Mouse (Mus musculus): Measurements from ENCODE around the gene Olfr419. TPM values are rescaled to one million over a fixed set of nuclear protein-coding genes. Genes with fewer than 3 reads are reported as not detected.

Gene Olfr419
- not detected in 2 replicates for polyA plus RNA-seq (2014; fragmentation: Nextera tagmentation; extraction: Ambion mirVana)

GRCm38 (mm10) chr1:174251961-174252360, at the start of gene Olfr419:
Gene Olfr419, minus strand, starts transcription at chr1:174252061.
- Histone ChIP-seq H3K9ac (ENCODE audit: low read length) (no peak within 1 kb of the TSS), H3K9me3 (replicated peaks; ENCODE audit: control insufficient read depth, low read length) (no peaks in the 10 kb centered on the region), H3K27ac (ENCODE audit: low read depth, low read length) (no peak within 1 kb of the TSS), H3K27me3 (replicated peaks; ENCODE audit: control insufficient read depth, insufficient read depth, low read length) (no peaks in the 10 kb centered on the region), H3K36me3 (ENCODE audit: control insufficient read depth, insufficient read depth, low read length) (no peaks in the 10 kb centered on the region), H3K4me2 (ENCODE audit: low read length) (no peak within 1 kb of the TSS), H3K4me3 (ENCODE audit: low read depth, low read length) (no peak within 1 kb of the TSS), H3K4me1 (ENCODE audit: control insufficient read depth, insufficient read depth, low read length) (no peaks in the 10 kb centered on the region)
- ATAC-seq (no peak), DNase-seq (ENCODE audit: low spot score) (no peak)
- whole genome bisulfite sequencing: 83% methylated on average over 3 of the region's 3 CpGs

- no peak overlapping the region for H3K4me3 ChIP-seq (ENCODE audit: low read depth, low read length)
- 86% methylated on average over 3 of the region's 3 CpGs for WGBS
- DNase-seq (ENCODE audit: low spot score) (no peak), ATAC-seq (no peak)
- no peak overlapping the region for H3K4me2 ChIP-seq (ENCODE audit: low read length)
- H3K27me3 ChIP-seq (replicated peaks; ENCODE audit: control insufficient read depth, insufficient read depth, low read length): no peaks in the 10 kb centered on the region
- H3K36me3 ChIP-seq (ENCODE audit: control insufficient read depth, insufficient read depth, low read length): no peaks in the 10 kb centered on the region
- H3K27ac ChIP-seq (ENCODE audit: low read depth, low read length): no peak overlapping the region
- no peaks in the 10 kb centered on the region for H3K9me3 ChIP-seq (replicated peaks; ENCODE audit: control insufficient read depth, low read length)
- H3K9ac ChIP-seq (ENCODE audit: low read length): no peak overlapping the region
- H3K4me1 ChIP-seq (ENCODE audit: control insufficient read depth, insufficient read depth, low read length): no peaks in the 10 kb centered on the region
Observed at GRCm38 (mm10) chr1:174270643-174271042, 18.8 kb upstream of the Olfr419 start.

GRCm38 (mm10) chr1:174269162-174269561, 17.3 kb upstream of the Olfr419 start:
- ATAC-seq (no peak), DNase-seq (ENCODE audit: low spot score) (no peak)
- WGBS: 78% methylated on average over 4 of the region's 4 CpGs

DNA sequence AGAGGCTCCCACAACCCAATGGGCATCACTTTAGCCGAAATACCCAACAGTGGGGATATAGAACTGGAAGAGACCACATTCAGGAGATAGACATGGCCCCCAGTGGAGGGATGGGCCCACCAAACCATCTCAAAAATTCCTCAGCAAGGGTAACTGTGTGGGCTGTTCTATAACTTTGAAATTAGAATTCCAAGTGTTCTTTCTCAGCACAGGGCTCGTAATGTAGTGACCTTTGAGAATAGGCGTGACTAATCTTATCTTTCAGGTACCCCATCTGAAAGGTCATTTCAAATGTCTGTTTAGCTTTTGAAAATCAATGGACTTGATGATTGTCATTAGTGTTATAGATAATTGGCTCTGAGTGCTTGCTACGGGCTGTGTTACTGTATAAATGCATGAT, 16.0 kb upstream of the Olfr419 start:
- Histone ChIP-seq H3K27ac (ENCODE audit: low read depth, low read length) (no peak overlapping the region), H3K4me3 (ENCODE audit: low read depth, low read length) (no peak overlapping the region), H3K4me2 (ENCODE audit: low read length) (no peak overlapping the region), H3K27me3 (replicated peaks; ENCODE audit: control insufficient read depth, insufficient read depth, low read length) (no peaks in the 10 kb centered on the region), H3K36me3 (ENCODE audit: control insufficient read depth, insufficient read depth, low read length) (no peaks in the 10 kb centered on the region), H3K4me1 (ENCODE audit: control insufficient read depth, insufficient read depth, low read length) (no peaks in the 10 kb centered on the region), H3K9me3 (replicated peaks; ENCODE audit: control insufficient read depth, low read length) (no peaks in the 10 kb centered on the region; the same call in 1 of the 2 replicates), H3K9ac (ENCODE audit: low read length) (no peak overlapping the region)
- 83% methylated on average over 4 of the region's 4 CpGs for WGBS
- DNase-seq (ENCODE audit: low spot score): no peak
- no peak for ATAC-seq

More at GRCm38 (mm10) chr1:174269162-174269561, 17.3 kb upstream of the Olfr419 start:
- Histone ChIP-seq H3K4me1 (ENCODE audit: control insufficient read depth, insufficient read depth, low read length) (no peaks in the 10 kb centered on the region), H3K36me3 (ENCODE audit: control insufficient read depth, insufficient read depth, low read length) (no peaks in the 10 kb centered on the region), H3K27ac (ENCODE audit: low read depth, low read length) (no peak overlapping the region), H3K4me3 (ENCODE audit: low read depth, low read length) (no peak overlapping the region), H3K9ac (ENCODE audit: low read length) (no peak overlapping the region), H3K4me2 (ENCODE audit: low read length) (no peak overlapping the region), H3K9me3 (replicated peaks; ENCODE audit: control insufficient read depth, low read length) (no peaks in the 10 kb centered on the region; the same call in 1 of the 2 replicates), H3K27me3 (replicated peaks; ENCODE audit: control insufficient read depth, insufficient read depth, low read length) (no peaks in the 10 kb centered on the region)

- Histone ChIP-seq H3K36me3 (ENCODE audit: control insufficient read depth, insufficient read depth, low read length) (no peaks in the 10 kb centered on the region), H3K4me2 (ENCODE audit: low read length) (no peak overlapping the region), H3K27me3 (replicated peaks; ENCODE audit: control insufficient read depth, insufficient read depth, low read length) (no peaks in the 10 kb centered on the region), H3K4me3 (ENCODE audit: low read depth, low read length) (no peak overlapping the region), H3K9me3 (replicated peaks; ENCODE audit: control insufficient read depth, low read length) (no peaks in the 10 kb centered on the region), H3K27ac (ENCODE audit: low read depth, low read length) (no peak overlapping the region), H3K9ac (ENCODE audit: low read length) (no peak overlapping the region), H3K4me1 (ENCODE audit: control insufficient read depth, insufficient read depth, low read length) (no peaks in the 10 kb centered on the region)
- no peak for DNase-seq (ENCODE audit: low spot score)
- ATAC-seq: peak; percentile 44; the same call in 1 of the 2 replicates
- 85% methylated on average over 2 of the region's 2 CpGs for WGBS
Observed at GRCm38 (mm10) chr1:174250376-174250775, 1.5 kb downstream of the Olfr419 start.

GRCm38 (mm10) chr1:174247170-174247569, 4.7 kb downstream of the Olfr419 start:
- peak; percentile 1 for DNase-seq (ENCODE audit: low spot score)
- no peak for ATAC-seq
- 77% methylated on average over 6 of the region's 6 CpGs for WGBS

DNA sequence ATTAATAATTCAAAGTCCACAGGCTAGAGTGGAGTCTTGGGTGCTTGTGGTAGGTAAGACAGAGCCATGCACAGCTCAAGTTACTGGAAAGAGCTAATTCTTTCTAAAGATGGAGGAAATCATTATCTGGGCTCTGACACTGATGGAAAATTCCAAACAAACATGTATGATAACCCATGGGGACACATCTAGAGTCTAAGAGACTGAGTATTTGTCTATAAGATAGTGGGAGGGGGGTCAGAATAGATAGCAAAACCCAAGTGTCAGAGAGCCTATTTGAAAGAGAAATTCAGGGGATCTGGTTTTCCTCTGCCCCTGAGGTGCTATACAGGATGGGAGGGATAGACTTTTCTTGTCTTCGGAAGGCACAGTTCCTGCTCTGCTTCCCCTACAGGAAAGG, 5.8 kb downstream of the Olfr419 start:
- no peak overlapping the region for H3K4me3 ChIP-seq (ENCODE audit: low read depth, low read length)
- H3K9me3 ChIP-seq (replicated peaks; ENCODE audit: control insufficient read depth, low read length): no peaks in the 10 kb centered on the region
- WGBS: 100% methylated on average over 1 of the region's 1 CpGs
- H3K27me3 ChIP-seq (replicated peaks; ENCODE audit: control insufficient read depth, insufficient read depth, low read length): no peaks in the 10 kb centered on the region
- H3K4me2 ChIP-seq (ENCODE audit: low read length): no peak overlapping the region
- DNase-seq (ENCODE audit: low spot score): no peak
- no peak overlapping the region for H3K9ac ChIP-seq (ENCODE audit: low read length)
- no peak for ATAC-seq
- no peak overlapping the region for H3K27ac ChIP-seq (ENCODE audit: low read depth, low read length)
- H3K4me1 ChIP-seq (ENCODE audit: control insufficient read depth, insufficient read depth, low read length): no peaks in the 10 kb centered on the region
- no peaks in the 10 kb centered on the region for H3K36me3 ChIP-seq (ENCODE audit: control insufficient read depth, insufficient read depth, low read length)

More at GRCm38 (mm10) chr1:174247170-174247569, 4.7 kb downstream of the Olfr419 start:
- Histone ChIP-seq H3K27ac (ENCODE audit: low read depth, low read length) (no peak overlapping the region), H3K36me3 (ENCODE audit: control insufficient read depth, insufficient read depth, low read length) (no peaks in the 10 kb centered on the region), H3K27me3 (replicated peaks; ENCODE audit: control insufficient read depth, insufficient read depth, low read length) (no peaks in the 10 kb centered on the region), H3K9me3 (replicated peaks; ENCODE audit: control insufficient read depth, low read length) (no peaks in the 10 kb centered on the region), H3K4me2 (ENCODE audit: low read length) (no peak overlapping the region), H3K9ac (ENCODE audit: low read length) (no peak overlapping the region), H3K4me3 (ENCODE audit: low read depth, low read length) (no peak overlapping the region), H3K4me1 (ENCODE audit: control insufficient read depth, insufficient read depth, low read length) (no peaks in the 10 kb centered on the region)

DNA sequence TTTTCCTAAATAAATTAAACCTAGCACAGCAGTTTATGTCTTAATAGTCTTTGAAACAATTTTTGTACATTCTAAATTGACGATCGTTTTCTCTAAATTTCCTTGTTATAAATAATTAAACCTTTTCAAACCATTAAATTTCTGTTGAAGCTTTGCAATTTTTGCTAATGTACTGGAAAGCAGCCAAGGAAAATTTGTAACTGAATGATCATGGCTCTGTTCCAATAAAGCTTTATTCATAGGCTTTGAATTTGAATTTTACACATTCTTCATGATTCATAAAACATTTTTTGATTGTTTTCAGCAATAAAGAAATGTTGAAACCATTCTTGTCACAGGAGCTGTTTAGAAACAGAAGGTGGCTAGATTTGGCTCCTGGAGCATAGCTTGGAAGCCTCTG, 7.2 kb downstream of the Olfr419 start:
- no peak overlapping the region for H3K4me3 ChIP-seq (ENCODE audit: low read depth, low read length)
- DNase-seq (ENCODE audit: low spot score) (peak; percentile 34), ATAC-seq (no peak)
- no peaks in the 10 kb centered on the region for H3K9me3 ChIP-seq (replicated peaks; ENCODE audit: control insufficient read depth, low read length)
- no peak overlapping the region for H3K9ac ChIP-seq (ENCODE audit: low read length)
- WGBS: 76% methylated on average over 2 of the region's 2 CpGs
- H3K4me1 ChIP-seq (ENCODE audit: control insufficient read depth, insufficient read depth, low read length): no peaks in the 10 kb centered on the region
- H3K27me3 ChIP-seq (replicated peaks; ENCODE audit: control insufficient read depth, insufficient read depth, low read length): no peaks in the 10 kb centered on the region
- H3K27ac ChIP-seq (ENCODE audit: low read depth, low read length): no peak overlapping the region
- H3K36me3 ChIP-seq (ENCODE audit: control insufficient read depth, insufficient read depth, low read length): no peaks in the 10 kb centered on the region
- no peak overlapping the region for H3K4me2 ChIP-seq (ENCODE audit: low read length)

GRCm38 (mm10) chr1:174239916-174240315, 11.9 kb downstream of the Olfr419 start:
- H3K4me1 ChIP-seq (ENCODE audit: control insufficient read depth, insufficient read depth, low read length): no peaks in the 10 kb centered on the region
- H3K27me3 ChIP-seq (replicated peaks; ENCODE audit: control insufficient read depth, insufficient read depth, low read length): no peaks in the 10 kb centered on the region
- ATAC-seq: no peak
- no peak for DNase-seq (ENCODE audit: low spot score)
- no peak overlapping the region for H3K4me3 ChIP-seq (ENCODE audit: low read depth, low read length)
- no peak overlapping the region for H3K4me2 ChIP-seq (ENCODE audit: low read length)
- no peaks in the 10 kb centered on the region for H3K9me3 ChIP-seq (replicated peaks; ENCODE audit: control insufficient read depth, low read length)
- H3K27ac ChIP-seq (ENCODE audit: low read depth, low read length): no peak overlapping the region
- WGBS: 89% methylated on average over 4 of the region's 4 CpGs
- no peak overlapping the region for H3K9ac ChIP-seq (ENCODE audit: low read length)
- H3K36me3 ChIP-seq (ENCODE audit: control insufficient read depth, insufficient read depth, low read length): no peaks in the 10 kb centered on the region

Measured in forebrain, embryonic 14.5 days (tissue).